Mouse (Mus musculus) testis, adult 2 months (tissue): ENCODE results near the gene Galr3.

Source experiments
- CTCF ChIP-seq: fragments of 200-500 bp; IDR thresholded peaks from 2 replicates; pipeline ENCODE4 v1.5.1; 2012; ENCODE audit warnings: low read depth, mild to moderate bottlenecking, inconsistent platforms, low read length, moderate library complexity; ENCODE audit not compliant: control insufficient read depth, insufficient read depth, insufficient replicate concordance
- POLR2A ChIP-seq: fragments of 200-500 bp; IDR thresholded peaks from 2 replicates; pipeline ENCODE4 v1.6.1; 2012; ENCODE audit warnings: low read depth, mild to moderate bottlenecking, inconsistent platforms, low read length, moderate library complexity; ENCODE audit not compliant: control insufficient read depth

- TF ChIP-seq CTCF (no peak), POLR2A (no peak)
Measured at GRCm38 (mm10) chr15:79079567-79079966, 37.9 kb downstream of the Galr3 start.
